In genomic region chr8:111353497-111353896, GRCm38 (mm10) we compare ENCODE assay signal across 10 mouse cellular contexts. TPM values are rescaled to one million over a fixed set of nuclear protein-coding genes. Genes with fewer than 3 reads are reported as not detected.
DNase-seq lines count a peak whose midpoint lies in the region.
"Had no signal": no experiment of that assay in that cellular context is flagged by ENCODE, and none has a peak within 500 bp of the region (broad histone marks: within the 10 kb centered on the region; RNA-seq: fewer than 3 reads in every experiment).

No protein-coding gene starts in this region.

- DNase-seq in layer of hippocampus, adult 11-12 months (ENCODE audit: low spot score): peak; percentile 77
- DNase-seq in layer of hippocampus, postnatal 25 days (ENCODE audit: extremely low spot score in 1 of 2, low spot score in 1 of 2): no peak
- DNase-seq in cerebellum, postnatal 14 days: peak; percentile 76 to 84
- DNase-seq in layer of hippocampus, adult 9-10 months (ENCODE audit: low spot score): peak; percentile 29
- DNase-seq in left cerebral cortex, postnatal 4 days: peak; percentile 71
- DNase-seq in T-cell, adult 2 months (ENCODE audit: low spot score): no peak
- DNase-seq in spleen, postnatal 36 days (ENCODE audit: low spot score in 2 of 2): no peak
- DNase-seq: gastrocnemius, postnatal 10 days; kidney, adult 8-10 months; thymus, postnatal 4 days had no signal

- intact Hi-C loops in left cerebral cortex, postnatal 4 days (cut with DNase I): no loop called here

RNA-seq across cellular contexts. Expression of gene Mlkl, which starts 15.5 kb away (rescaled TPM):
- total RNA-seq in layer of hippocampus, postnatal 25 days (2021): under 1 TPM; 0.17 to 0.59 TPM
- under 1 TPM; 0.34 to 0.46 TPM for total RNA-seq in left cerebral cortex, postnatal 4 days (2021)

RNA-seq across cellular contexts. Expression of gene Fa2h, which starts 40.1 kb away (rescaled TPM):
- 10 to 100 TPM; 49.1 to 51.3 TPM for total RNA-seq in layer of hippocampus, postnatal 25 days (2021)
- total RNA-seq in left cerebral cortex, postnatal 4 days (2021): 1 to 10 TPM in 1 of 2 experiments, under 1 TPM in 1; 0.62 to 1.1 TPM

RNA-seq across cellular contexts. Expression of gene Rfwd3, which starts 53.5 kb away (rescaled TPM):
- 10 to 100 TPM; 20.2 TPM for total RNA-seq in layer of hippocampus, postnatal 25 days (2021)
- total RNA-seq in left cerebral cortex, postnatal 4 days (2021): 10 to 100 TPM; 18.2 to 18.7 TPM

Comparison
In these comparisons a context has a peak if more than half of its experiments do, and no peak if none do; other contexts are left out.
1. DNase-seq: peak in layer of hippocampus, adult 11-12 months (single experiment), cerebellum, postnatal 14 days (2 of 2), layer of hippocampus, adult 9-10 months (single experiment) and left cerebral cortex, postnatal 4 days (single experiment); none in layer of hippocampus, postnatal 25 days (0 of 2), T-cell, adult 2 months (single experiment) and spleen, postnatal 36 days (0 of 2).
2. RNA of gene Fa2h, which starts 40.1 kb away (total RNA-seq): 49.1 to 51.3 TPM in layer of hippocampus, postnatal 25 days; 0.62 to 1.1 TPM in left cerebral cortex, postnatal 4 days; every median in the first group is over 10 times any median in the second.